Mouse (Mus musculus) lung, postnatal 0 days (tissue): Measurements from ENCODE around the gene Bsg.

Experiments used
- CTCF ChIP-seq: IDR thresholded peaks from 2 replicates; pipeline ENCODE4 v1.5.1; 2016; ENCODE audit warnings: antibody characterized with exemption, mild to moderate bottlenecking
- EP300 ChIP-seq: IDR thresholded peaks from 2 replicates; pipeline ENCODE4 v1.6.1; 2016; ENCODE audit warnings: antibody characterized with exemption, mild to moderate bottlenecking, control low read depth

DNA sequence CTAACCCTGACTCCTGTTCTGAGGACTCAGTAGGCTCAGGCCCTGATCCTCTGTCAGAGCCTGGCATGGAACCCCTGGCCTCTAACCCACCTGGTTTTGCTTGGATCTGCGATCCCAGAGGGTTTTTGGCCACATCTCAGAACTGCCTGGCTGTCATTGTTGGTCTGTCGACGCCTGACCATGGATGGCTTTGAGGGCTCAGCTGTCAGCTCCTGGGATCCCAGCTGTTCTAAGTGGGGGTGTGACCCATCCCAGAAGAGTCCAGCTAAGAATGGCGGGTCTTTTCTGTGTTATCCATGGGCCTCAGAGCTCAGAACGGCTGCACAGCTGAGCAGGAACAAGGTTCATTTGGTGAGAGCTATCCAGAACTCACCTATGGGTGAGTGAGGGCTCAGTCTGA lies 16.8 kb downstream of the Bsg start:
- no peak for TF ChIP-seq EP300
- TF ChIP-seq CTCF, result no peak
